Mouse (Mus musculus): Measurements from ENCODE around the gene Il1r1. TPM values are rescaled to one million over a fixed set of nuclear protein-coding genes. Genes with fewer than 3 reads are reported as not detected.

Gene Il1r1
- polyA plus RNA-seq, 1 experiment, result 1.9 TPM

DNA sequence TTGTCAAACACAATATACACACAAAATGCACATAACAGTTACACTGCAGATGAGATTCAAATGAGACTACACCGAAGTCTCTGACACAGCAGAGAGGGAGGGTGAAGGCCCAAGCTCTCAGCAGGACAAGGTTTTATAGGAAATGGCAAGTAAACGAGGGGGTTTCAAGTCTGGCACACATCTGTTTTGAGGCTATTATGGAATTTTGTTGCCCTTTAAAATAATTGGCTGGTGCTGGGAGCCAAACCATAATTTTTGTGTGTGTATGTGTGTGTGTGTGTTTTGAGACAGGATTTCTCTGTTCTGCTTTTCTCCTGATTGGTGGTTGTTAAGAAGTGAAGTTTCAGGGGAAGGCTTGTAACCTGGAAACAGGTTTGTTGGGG, 128.0 kb downstream of the Il1r1 start:
- no peaks in the 10 kb centered on the region for H3K4me1 ChIP-seq (ENCODE audit: control insufficient read depth, insufficient read depth, low read length)
- no peak overlapping the region for H3K4me3 ChIP-seq (ENCODE audit: control insufficient read depth, low read depth, low read length)
- TF ChIP-seq CTCF (IDR thresholded peaks at IDR 0.05; ENCODE audit: control insufficient read depth, insufficient read depth, insufficient replicate concordance, low read depth, low read length) (no peak), POLR2A (IDR thresholded peaks at IDR 0.05; ENCODE audit: control insufficient read depth, low read depth, low read length) (no peak)
- no peaks in the 10 kb centered on the region for H3K27me3 ChIP-seq (ENCODE audit: control insufficient read depth, insufficient read depth, low read length)
- no peaks in the 10 kb centered on the region for H3K36me3 ChIP-seq (ENCODE audit: control insufficient read depth, insufficient read depth, low read length)
- H3K27ac ChIP-seq (ENCODE audit: control insufficient read depth, insufficient read depth, low read depth, low read length), result no peak overlapping the region

DNA sequence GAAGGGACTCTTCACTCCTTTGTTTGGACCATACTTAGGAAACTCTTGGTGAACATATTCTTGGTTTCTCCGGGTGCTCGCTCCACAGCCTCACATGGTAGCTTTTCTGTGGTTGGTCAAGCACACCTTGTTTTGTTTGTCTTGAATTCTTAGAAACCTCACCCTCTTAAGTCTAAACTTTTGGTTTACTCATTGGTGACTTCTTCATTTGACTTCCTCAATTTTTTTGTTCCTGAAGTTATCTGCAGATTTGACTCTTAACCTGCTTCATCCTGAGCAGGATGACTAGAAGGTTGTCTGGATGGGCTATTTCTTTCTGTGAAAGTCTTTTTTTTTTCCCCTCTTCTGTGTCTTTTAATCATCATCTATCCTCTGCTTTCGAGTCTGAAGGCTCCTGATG, 129.8 kb downstream of the Il1r1 start:
- Histone ChIP-seq H3K27ac (ENCODE audit: control insufficient read depth, insufficient read depth, low read depth, low read length) (no peak overlapping the region), H3K36me3 (ENCODE audit: control insufficient read depth, insufficient read depth, low read length) (no peaks in the 10 kb centered on the region), H3K4me3 (ENCODE audit: control insufficient read depth, low read depth, low read length) (no peak overlapping the region), H3K27me3 (ENCODE audit: control insufficient read depth, insufficient read depth, low read length) (no peaks in the 10 kb centered on the region), H3K4me1 (ENCODE audit: control insufficient read depth, insufficient read depth, low read length) (no peaks in the 10 kb centered on the region)
- TF ChIP-seq POLR2A (IDR thresholded peaks at IDR 0.05; ENCODE audit: control insufficient read depth, low read depth, low read length), result no peak
- no peak for TF ChIP-seq CTCF (IDR thresholded peaks at IDR 0.05; ENCODE audit: control insufficient read depth, insufficient read depth, insufficient replicate concordance, low read depth, low read length)

DNA sequence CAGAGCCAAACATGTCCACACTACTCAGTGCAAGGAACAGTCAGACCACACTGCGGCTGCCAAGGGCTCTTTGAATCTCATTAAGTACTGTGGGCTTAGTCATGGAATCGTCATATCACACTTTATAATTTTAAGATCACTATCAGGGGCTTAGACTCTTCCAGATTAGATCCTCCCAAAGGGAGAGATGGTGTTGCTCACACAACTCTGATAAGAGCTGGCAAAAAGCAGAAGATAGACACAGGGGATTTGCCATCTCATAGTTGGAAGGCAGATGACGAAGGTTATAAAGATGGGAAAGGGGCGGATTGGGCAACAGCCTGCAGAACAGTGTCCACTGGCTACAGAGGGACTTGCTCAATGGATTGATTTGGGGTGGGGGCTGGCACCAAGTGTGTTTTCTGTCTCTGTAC, 130.6 kb downstream of the Il1r1 start:
- Histone ChIP-seq H3K4me3 (ENCODE audit: control insufficient read depth, low read depth, low read length) (no peak overlapping the region), H3K4me1 (ENCODE audit: control insufficient read depth, insufficient read depth, low read length) (no peaks in the 10 kb centered on the region), H3K27me3 (ENCODE audit: control insufficient read depth, insufficient read depth, low read length) (no peaks in the 10 kb centered on the region), H3K27ac (ENCODE audit: control insufficient read depth, insufficient read depth, low read depth, low read length) (no peak overlapping the region), H3K36me3 (ENCODE audit: control insufficient read depth, insufficient read depth, low read length) (no peaks in the 10 kb centered on the region)
- TF ChIP-seq CTCF (IDR thresholded peaks at IDR 0.05; ENCODE audit: control insufficient read depth, insufficient read depth, insufficient replicate concordance, low read depth, low read length), result no peak
- no peak for TF ChIP-seq POLR2A (IDR thresholded peaks at IDR 0.05; ENCODE audit: control insufficient read depth, low read depth, low read length)

DNA sequence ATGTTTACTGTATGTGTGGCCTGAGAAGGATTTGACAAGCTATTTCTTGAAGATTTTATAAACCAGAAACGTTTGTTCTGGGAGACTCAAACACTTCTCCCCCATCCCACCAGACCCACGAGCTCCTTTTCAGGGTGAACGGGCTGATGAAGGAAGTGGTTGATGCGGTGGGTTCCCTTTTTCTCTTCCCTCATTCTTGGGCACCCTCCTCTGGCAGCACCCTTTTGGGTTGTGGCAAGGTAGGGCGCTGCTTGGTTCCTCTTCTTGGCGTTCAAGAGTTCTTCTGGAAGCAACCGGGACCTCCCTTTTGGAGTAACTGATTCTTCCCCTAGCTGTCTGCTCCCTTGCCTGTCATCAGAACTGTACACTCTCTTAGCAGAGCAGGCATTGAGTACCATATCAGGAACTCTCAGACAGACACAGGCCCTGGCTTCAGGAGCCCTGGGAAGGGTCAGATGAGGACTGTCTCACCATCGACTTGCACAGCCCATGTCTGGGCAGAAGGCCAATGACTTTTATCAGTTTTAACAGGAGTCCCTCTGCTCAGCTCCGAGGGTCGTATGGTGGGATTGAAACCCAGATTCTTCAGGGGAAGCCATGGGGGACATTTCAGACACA, 131.1 kb downstream of the Il1r1 start:
- TF ChIP-seq POLR2A (IDR thresholded peaks at IDR 0.05; ENCODE audit: control insufficient read depth, low read depth, low read length) (no peak), CTCF (IDR thresholded peaks at IDR 0.05; ENCODE audit: control insufficient read depth, insufficient read depth, insufficient replicate concordance, low read depth, low read length) (no peak)
- Histone ChIP-seq H3K27ac (ENCODE audit: control insufficient read depth, insufficient read depth, low read depth, low read length) (no peak overlapping the region), H3K4me1 (ENCODE audit: control insufficient read depth, insufficient read depth, low read length) (no peaks in the 10 kb centered on the region), H3K4me3 (ENCODE audit: control insufficient read depth, low read depth, low read length) (no peak overlapping the region), H3K27me3 (ENCODE audit: control insufficient read depth, insufficient read depth, low read length) (no peaks in the 10 kb centered on the region), H3K36me3 (ENCODE audit: control insufficient read depth, insufficient read depth, low read length) (no peaks in the 10 kb centered on the region)

DNA sequence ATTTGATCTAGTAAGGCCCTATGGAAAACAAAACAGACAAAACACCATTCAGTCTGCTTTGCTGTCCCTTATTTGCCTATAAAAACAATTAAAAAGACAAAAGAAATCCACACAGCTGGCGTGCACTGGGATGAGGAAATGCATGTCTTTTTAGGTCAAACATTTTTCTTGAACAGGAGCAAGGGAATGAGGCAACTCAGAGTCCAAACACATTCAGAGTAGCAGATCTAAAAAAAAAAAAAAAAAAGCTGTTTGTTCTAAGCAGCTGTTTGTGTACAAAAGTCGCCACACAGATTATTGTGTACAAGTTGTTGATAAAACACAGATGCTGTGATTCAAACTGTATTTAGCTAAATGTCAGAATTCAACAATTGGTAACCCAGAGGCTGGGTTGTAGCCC, 133.0 kb downstream of the Il1r1 start:
- TF ChIP-seq CTCF (IDR thresholded peaks at IDR 0.05; ENCODE audit: control insufficient read depth, insufficient read depth, insufficient replicate concordance, low read depth, low read length) (no peak), POLR2A (IDR thresholded peaks at IDR 0.05; ENCODE audit: control insufficient read depth, low read depth, low read length) (no peak)
- no peaks in the 10 kb centered on the region for H3K36me3 ChIP-seq (ENCODE audit: control insufficient read depth, insufficient read depth, low read length)
- H3K4me1 ChIP-seq (ENCODE audit: control insufficient read depth, insufficient read depth, low read length), result no peaks in the 10 kb centered on the region
- no peaks in the 10 kb centered on the region for H3K27me3 ChIP-seq (ENCODE audit: control insufficient read depth, insufficient read depth, low read length)
- H3K27ac ChIP-seq (ENCODE audit: control insufficient read depth, insufficient read depth, low read depth, low read length), result no peak overlapping the region
- no peak overlapping the region for H3K4me3 ChIP-seq (ENCODE audit: control insufficient read depth, low read depth, low read length)

DNA sequence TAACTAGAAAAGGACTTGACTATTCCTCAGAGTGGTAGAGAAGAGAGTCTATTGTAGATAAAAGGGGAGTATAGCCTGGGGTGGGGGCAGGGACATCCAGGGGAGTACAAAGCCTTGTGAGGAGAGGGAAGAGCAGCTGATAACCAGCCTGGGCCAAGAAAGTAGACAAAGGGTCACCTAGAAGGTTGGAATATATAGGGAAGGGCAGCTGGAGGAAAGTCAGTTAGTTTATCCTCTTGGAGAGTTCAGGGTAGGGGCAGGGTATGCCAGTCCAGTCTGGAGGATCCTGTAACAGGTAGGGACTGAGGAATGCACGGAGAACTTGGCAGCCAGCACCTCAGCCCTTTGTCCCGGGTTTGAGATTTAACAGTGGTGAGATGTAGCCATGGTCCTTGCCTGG, 133.5 kb downstream of the Il1r1 start:
- TF ChIP-seq CTCF (IDR thresholded peaks at IDR 0.05; ENCODE audit: control insufficient read depth, insufficient read depth, insufficient replicate concordance, low read depth, low read length) (no peak), POLR2A (IDR thresholded peaks at IDR 0.05; ENCODE audit: control insufficient read depth, low read depth, low read length) (no peak)
- Histone ChIP-seq H3K36me3 (ENCODE audit: control insufficient read depth, insufficient read depth, low read length) (no peaks in the 10 kb centered on the region), H3K27me3 (ENCODE audit: control insufficient read depth, insufficient read depth, low read length) (no peaks in the 10 kb centered on the region), H3K4me1 (ENCODE audit: control insufficient read depth, insufficient read depth, low read length) (no peaks in the 10 kb centered on the region), H3K4me3 (ENCODE audit: control insufficient read depth, low read depth, low read length) (no peak overlapping the region), H3K27ac (ENCODE audit: control insufficient read depth, insufficient read depth, low read depth, low read length) (no peak overlapping the region)

DNA sequence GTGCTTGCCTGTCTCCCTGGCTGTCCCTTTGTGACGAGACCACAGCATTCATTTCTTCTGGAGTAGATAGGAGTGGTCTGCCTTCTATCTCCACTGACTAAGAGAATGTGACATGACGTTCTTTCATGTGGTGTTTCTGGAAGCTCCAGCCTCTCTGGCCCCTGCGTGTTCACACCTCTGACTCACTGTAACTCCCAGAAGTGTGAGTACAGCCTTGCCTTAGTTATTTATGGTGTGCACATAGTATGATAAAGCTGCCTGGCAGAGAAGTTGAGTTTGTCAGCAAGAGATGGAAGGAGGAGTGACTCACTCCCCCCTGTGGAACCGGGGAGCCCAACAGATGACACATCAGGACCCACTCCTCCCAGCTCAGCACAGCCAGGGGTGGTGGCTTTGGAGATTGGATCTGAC, 133.9 kb downstream of the Il1r1 start:
- Histone ChIP-seq H3K4me1 (ENCODE audit: control insufficient read depth, insufficient read depth, low read length) (no peaks in the 10 kb centered on the region), H3K27me3 (ENCODE audit: control insufficient read depth, insufficient read depth, low read length) (no peaks in the 10 kb centered on the region), H3K4me3 (ENCODE audit: control insufficient read depth, low read depth, low read length) (no peak overlapping the region), H3K27ac (ENCODE audit: control insufficient read depth, insufficient read depth, low read depth, low read length) (no peak overlapping the region), H3K36me3 (ENCODE audit: control insufficient read depth, insufficient read depth, low read length) (no peaks in the 10 kb centered on the region)
- no peak for TF ChIP-seq CTCF (IDR thresholded peaks at IDR 0.05; ENCODE audit: control insufficient read depth, insufficient read depth, insufficient replicate concordance, low read depth, low read length)
- no peak for TF ChIP-seq POLR2A (IDR thresholded peaks at IDR 0.05; ENCODE audit: control insufficient read depth, low read depth, low read length)

DNA sequence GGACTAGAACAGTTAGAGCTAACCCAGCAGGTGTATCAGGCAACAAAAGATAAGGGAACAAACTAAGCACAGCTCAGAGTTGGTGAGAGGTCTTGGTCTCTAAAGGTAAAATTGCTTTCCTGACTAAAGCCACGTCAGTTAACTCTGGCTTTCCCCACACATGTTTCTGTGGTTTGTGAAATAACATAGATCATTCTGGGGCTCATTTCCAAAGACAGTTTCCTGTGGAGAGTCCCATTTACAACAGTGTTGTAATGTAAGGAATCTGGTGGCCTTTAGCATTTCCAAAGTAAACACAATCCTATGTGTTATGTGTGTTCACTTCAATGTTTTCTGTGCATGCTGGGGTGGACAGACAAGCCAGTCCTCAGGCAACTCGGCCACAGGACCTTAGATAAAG, 134.9 kb downstream of the Il1r1 start:
- Histone ChIP-seq H3K4me3 (ENCODE audit: control insufficient read depth, low read depth, low read length) (no peak overlapping the region), H3K27ac (ENCODE audit: control insufficient read depth, insufficient read depth, low read depth, low read length) (no peak overlapping the region), H3K36me3 (ENCODE audit: control insufficient read depth, insufficient read depth, low read length) (no peaks in the 10 kb centered on the region), H3K27me3 (ENCODE audit: control insufficient read depth, insufficient read depth, low read length) (no peaks in the 10 kb centered on the region), H3K4me1 (ENCODE audit: control insufficient read depth, insufficient read depth, low read length) (no peaks in the 10 kb centered on the region)
- no peak for TF ChIP-seq POLR2A (IDR thresholded peaks at IDR 0.05; ENCODE audit: control insufficient read depth, low read depth, low read length)
- TF ChIP-seq CTCF (IDR thresholded peaks at IDR 0.05; ENCODE audit: control insufficient read depth, insufficient read depth, insufficient replicate concordance, low read depth, low read length), result no peak
